Mouse (Mus musculus) hindbrain, embryonic 10.5 days (tissue): ENCODE data around the gene Dhx40. TPM values are rescaled to one million over a fixed set of nuclear protein-coding genes. Genes with fewer than 3 reads are reported as not detected.
"Not testable (repeated sequence)": the region's sequence is repeated elsewhere in the genome, so short reads cannot be mapped to it uniquely, and the experiment has no call there.

Source experiments
- DNase-seq: peaks from one replicate; pipeline ENCODE4 v3.0.0-alpha.2; 2017; ENCODE audit warnings: low spot score
- H3K27ac ChIP-seq: fragments of 300-500 bp; sonication (generic); 2 replicates; pipeline ENCODE4 v1.5.1; 2016; ENCODE audit warnings: mild to moderate bottlenecking, moderate library complexity
- H3K27me3 ChIP-seq: fragments of 300-500 bp; sonication (generic); 2 replicates; pipeline ENCODE4 v1.6.1; 2016; ENCODE audit warnings: mild to moderate bottlenecking; ENCODE audit not compliant: poor library complexity, insufficient read depth, severe bottlenecking
- H3K36me3 ChIP-seq: fragments of 300-500 bp; sonication (generic); 2 replicates; pipeline ENCODE4 v1.6.1; 2016; ENCODE audit warnings: mild to moderate bottlenecking, moderate library complexity
- H3K4me1 ChIP-seq: fragments of 300-500 bp; sonication (generic); replicated peaks from 2 replicates; pipeline ENCODE4 v1.6.1; 2016; ENCODE audit warnings: mild to moderate bottlenecking
- H3K4me3 ChIP-seq: fragments of 300-500 bp; sonication (generic); 2 replicates; pipeline ENCODE4 v1.5.1; 2016; ENCODE audit warnings: mild to moderate bottlenecking, moderate library complexity
- H3K9me3 ChIP-seq: fragments of 300-500 bp; sonication (generic); 2 replicates; pipeline ENCODE4 v1.6.1; 2016; ENCODE audit warnings: mild to moderate bottlenecking, moderate library complexity
- WGBS: fragments of 180-500 bp; shearing (Covaris S2); methylation state at CpG from one replicate; pipeline ENCODE4 v1.1.7; 2016; 5-methylcytosine and 5-hydroxymethylcytosine counted together
- polyA plus RNA-seq: library from polyadenylated mRNA; unstranded; fragments of >200 nt; fragmentation: Nextera tagmentation; extraction: Ambion mirVana; gene quantifications from 2 replicates; pipeline ENCODE4 v1.2.1, GENCODE M21; 2016

The Dhx40 gene
- polyA plus RNA-seq, 1 experiment from 2014 or later = 34.1 TPM

- DNase-seq = peak; percentile 71
- Histone ChIP-seq H3K9me3 (no peaks in the 10 kb centered on the region), H3K4me3 (no peak overlapping the region), H3K4me1 (peaks cover 35% of the 10 kb centered on the region), H3K27ac (no peak overlapping the region), H3K27me3 (no peaks in the 10 kb centered on the region), H3K36me3 (no peaks in the 10 kb centered on the region)
- WGBS = 45% methylated on average over 2 of the region's 2 CpGs
Measured at GRCm38 (mm10) chr11:86836366-86836765, 28.8 kb upstream of the Dhx40 start.

- Histone ChIP-seq H3K4me3 (no peak overlapping the region), H3K36me3 (no peaks in the 10 kb centered on the region), H3K4me1 (peaks cover 19% of the 10 kb centered on the region), H3K27me3 (no peaks in the 10 kb centered on the region), H3K9me3 (no peaks in the 10 kb centered on the region), H3K27ac (no peak overlapping the region)
- DNase-seq = no peak
- WGBS = 54% methylated on average over 8 of the region's 8 CpGs
Measured at GRCm38 (mm10) chr11:86834628-86835338, 27.2 kb upstream of the Dhx40 start.

- Histone ChIP-seq H3K36me3 (no peaks in the 10 kb centered on the region), H3K4me3 (no peak overlapping the region), H3K4me1 (peaks cover 12% of the 10 kb centered on the region), H3K9me3 (no peaks in the 10 kb centered on the region), H3K27ac (no peak overlapping the region), H3K27me3 (no peaks in the 10 kb centered on the region)
- WGBS = 82% methylated on average over 7 of the region's 7 CpGs
- no peak for DNase-seq
Measured at GRCm38 (mm10) chr11:86834050-86834449, 26.5 kb upstream of the Dhx40 start.

GRCm38 (mm10) chr11:86833153-86833552 is 25.6 kb upstream of the Dhx40 start:
- Histone ChIP-seq H3K36me3 (no peaks in the 10 kb centered on the region), H3K4me3 (no peak overlapping the region), H3K27ac (no peak overlapping the region), H3K4me1 (peaks cover 8% of the 10 kb centered on the region; the same call in 1 of the 2 replicates), H3K9me3 (no peaks in the 10 kb centered on the region), H3K27me3 (no peaks in the 10 kb centered on the region)
- 68% methylated on average over 3 of the region's 3 CpGs for WGBS
- DNase-seq = no peak

GRCm38 (mm10) chr11:86828396-86828795 is 20.9 kb upstream of the Dhx40 start:
- no peak overlapping the region for H3K4me3 ChIP-seq
- DNase-seq = no peak
- H3K4me1 ChIP-seq = no peaks in the 10 kb centered on the region
- no peaks in the 10 kb centered on the region for H3K9me3 ChIP-seq
- H3K27me3 ChIP-seq = no peaks in the 10 kb centered on the region
- H3K36me3 ChIP-seq = no peaks in the 10 kb centered on the region
- WGBS = 79% methylated on average over 6 of the region's 6 CpGs
- H3K27ac ChIP-seq = no peak overlapping the region

- Histone ChIP-seq H3K36me3 (no peaks in the 10 kb centered on the region), H3K4me3 (no peak overlapping the region), H3K9me3 (no peaks in the 10 kb centered on the region), H3K27ac (no peak overlapping the region), H3K4me1 (no peaks in the 10 kb centered on the region), H3K27me3 (no peaks in the 10 kb centered on the region)
- WGBS = 77% methylated on average over 2 of the region's 2 CpGs
- no peak for DNase-seq
Measured at GRCm38 (mm10) chr11:86827476-86828245, 20.1 kb upstream of the Dhx40 start.

GRCm38 (mm10) chr11:86824433-86824832 is 16.9 kb upstream of the Dhx40 start:
- H3K9me3 ChIP-seq = no peaks in the 10 kb centered on the region
- H3K27ac ChIP-seq = no peak overlapping the region
- WGBS = 93% methylated on average over 7 of the region's 7 CpGs
- no peak overlapping the region for H3K4me3 ChIP-seq
- H3K4me1 ChIP-seq = peaks cover 7% of the 10 kb centered on the region
- no peak for DNase-seq
- H3K36me3 ChIP-seq = no peaks in the 10 kb centered on the region
- no peaks in the 10 kb centered on the region for H3K27me3 ChIP-seq

- no peaks in the 10 kb centered on the region for H3K27me3 ChIP-seq
- WGBS = 88% methylated on average over 7 of the region's 7 CpGs
- H3K27ac ChIP-seq = no peak overlapping the region
- H3K36me3 ChIP-seq = no peaks in the 10 kb centered on the region
- H3K4me1 ChIP-seq = peaks cover 18% of the 10 kb centered on the region
- no peak for DNase-seq
- H3K4me3 ChIP-seq = no peak overlapping the region
- H3K9me3 ChIP-seq = no peaks in the 10 kb centered on the region
Measured at GRCm38 (mm10) chr11:86822531-86822930, 15.0 kb upstream of the Dhx40 start.

GRCm38 (mm10) chr11:86819536-86819935 is 12.0 kb upstream of the Dhx40 start:
- no peaks in the 10 kb centered on the region for H3K9me3 ChIP-seq
- H3K27me3 ChIP-seq = no peaks in the 10 kb centered on the region
- DNase-seq = no peak
- H3K4me1 ChIP-seq = peaks cover 18% of the 10 kb centered on the region
- H3K36me3 ChIP-seq = no peaks in the 10 kb centered on the region
- WGBS = 37% methylated on average over 8 of the region's 8 CpGs
- peak overlapping the region; percentile 82 for H3K27ac ChIP-seq
- 0 out of 2 replicates have a peak overlapping the region, but pooled peaks have one; percentile 9 for H3K4me3 ChIP-seq

GRCm38 (mm10) chr11:86818928-86819327 is 11.4 kb upstream of the Dhx40 start:
- H3K9me3 ChIP-seq = no peaks in the 10 kb centered on the region
- no peak for DNase-seq
- H3K4me3 ChIP-seq = no peak overlapping the region
- no peaks in the 10 kb centered on the region for H3K36me3 ChIP-seq
- 83% methylated on average over 2 of the region's 2 CpGs for WGBS
- H3K4me1 ChIP-seq = peaks cover 18% of the 10 kb centered on the region
- H3K27me3 ChIP-seq = no peaks in the 10 kb centered on the region
- peak overlapping the region; percentile 82 for H3K27ac ChIP-seq

- peaks cover 18% of the 10 kb centered on the region for H3K4me1 ChIP-seq
- H3K27me3 ChIP-seq, DNase-seq, H3K4me3 ChIP-seq, H3K36me3 ChIP-seq, H3K9me3 ChIP-seq, H3K27ac ChIP-seq: not testable (repeated sequence)
- 93% methylated on average over 3 of the region's 3 CpGs for WGBS
Measured at GRCm38 (mm10) chr11:86816288-86816687, 8.7 kb upstream of the Dhx40 start.

GRCm38 (mm10) chr11:86814481-86814880 is 6.9 kb upstream of the Dhx40 start:
- not testable (repeated sequence) for H3K27ac ChIP-seq, H3K4me3 ChIP-seq, H3K27me3 ChIP-seq, DNase-seq, H3K9me3 ChIP-seq, H3K36me3 ChIP-seq
- H3K4me1 ChIP-seq = peaks cover 11% of the 10 kb centered on the region
- 10% methylated on average over 7 of the region's 11 CpGs for WGBS

GRCm38 (mm10) chr11:86813256-86813655 is 5.7 kb upstream of the Dhx40 start:
- 86% methylated on average over 6 of the region's 11 CpGs for whole genome bisulfite sequencing
- not testable (repeated sequence) for H3K9me3 ChIP-seq, H3K27ac ChIP-seq, DNase-seq, H3K27me3 ChIP-seq, H3K4me3 ChIP-seq, H3K4me1 ChIP-seq, H3K36me3 ChIP-seq
